In genomic region chr4:21686934-21687333, GRCm38 (mm10) we compare ENCODE assay signal across 21 mouse cellular contexts. TPM values are rescaled to one million over a fixed set of nuclear protein-coding genes. Genes with fewer than 3 reads are reported as not detected.
DNase-seq lines count a peak whose midpoint lies in the region; ATAC-seq and TF ChIP-seq lines count a peak whose summit lies in the region.
"Had no signal": no experiment of that assay in that cellular context is flagged by ENCODE, and none has a peak within 500 bp of the region (broad histone marks: within the 10 kb centered on the region; RNA-seq: fewer than 3 reads in every experiment).

No protein-coding gene starts in this region.

- H3K9me3 ChIP-seq in forebrain, embryonic 11.5 days (ENCODE audit: control insufficient read depth, low read length), result no peaks in the 10 kb centered on the region
- H3K9me3 ChIP-seq in forebrain, embryonic 13.5 days (replicated peaks), result no peaks in the 10 kb centered on the region; the same call in 1 of the 2 replicates
- no peaks in the 10 kb centered on the region for H3K9me3 ChIP-seq in midbrain, embryonic 10.5 days (replicated peaks)
- H3K9me3 ChIP-seq in midbrain, embryonic 15.5 days, result no peaks in the 10 kb centered on the region
- H3K9me3 ChIP-seq: heart, embryonic 13.5 days; hindbrain, embryonic 13.5 days; limb, embryonic 12.5 days had no signal

- H3K9ac ChIP-seq in forebrain, embryonic 11.5 days (ENCODE audit: low read length), result no peak overlapping the region
- H3K9ac ChIP-seq in forebrain, embryonic 13.5 days, result no peak overlapping the region
- no peak overlapping the region for H3K9ac ChIP-seq in midbrain, embryonic 15.5 days
- H3K9ac ChIP-seq: heart, embryonic 13.5 days; hindbrain, embryonic 13.5 days; limb, embryonic 12.5 days; liver, postnatal 0 days had no signal

- H3K36me3 ChIP-seq in forebrain, embryonic 11.5 days (ENCODE audit: control insufficient read depth, insufficient read depth, low read length), result no peaks in the 10 kb centered on the region
- H3K36me3 ChIP-seq in forebrain, embryonic 13.5 days (ENCODE audit: poor library complexity, severe bottlenecking), result no peaks in the 10 kb centered on the region
- no peaks in the 10 kb centered on the region for H3K36me3 ChIP-seq in midbrain, embryonic 10.5 days
- no peaks in the 10 kb centered on the region for H3K36me3 ChIP-seq in midbrain, embryonic 15.5 days (replicated peaks)
- H3K36me3 ChIP-seq: heart, embryonic 13.5 days; hindbrain, embryonic 13.5 days; limb, embryonic 12.5 days had no signal

- intact Hi-C loops in gastrocnemius, adult 2 months (cut with DNase I), result no loop called here

- peaks cover 88% of the 10 kb centered on the region for H3K27me3 ChIP-seq in forebrain, embryonic 11.5 days (ENCODE audit: control insufficient read depth, insufficient read depth, low read length)
- H3K27me3 ChIP-seq in forebrain, embryonic 13.5 days, result peaks cover 86% of the 10 kb centered on the region
- H3K27me3 ChIP-seq in midbrain, embryonic 10.5 days (ENCODE audit: low read depth, poor library complexity, severe bottlenecking), result peaks cover 100% of the 10 kb centered on the region
- peaks cover 80% of the 10 kb centered on the region for H3K27me3 ChIP-seq in midbrain, embryonic 15.5 days (replicated peaks)

- 2% methylated on average over 5 of the region's 5 CpGs for WGBS in forebrain, embryonic 11.5 days
- 0% methylated on average over 5 of the region's 5 CpGs for WGBS in forebrain, embryonic 13.5 days
- WGBS in midbrain, embryonic 10.5 days, result 2% methylated on average over 5 of the region's 5 CpGs
- 1% methylated on average over 5 of the region's 5 CpGs for WGBS in midbrain, embryonic 15.5 days

- H3K4me3 ChIP-seq in forebrain, embryonic 11.5 days (ENCODE audit: low read depth, low read length), result no peak overlapping the region
- H3K4me3 ChIP-seq in forebrain, embryonic 13.5 days, result no peak overlapping the region
- H3K4me3 ChIP-seq in midbrain, embryonic 10.5 days, result no peak overlapping the region
- H3K4me3 ChIP-seq in midbrain, embryonic 15.5 days, result no peak overlapping the region
- no peak overlapping the region for H3K4me3 ChIP-seq in gastrocnemius, adult 2 months
- H3K4me3 ChIP-seq: heart, embryonic 13.5 days; hindbrain, embryonic 13.5 days; limb, embryonic 12.5 days had no signal

- H3K27ac ChIP-seq in forebrain, embryonic 11.5 days (ENCODE audit: low read depth, low read length), result no peak overlapping the region
- H3K27ac ChIP-seq in forebrain, embryonic 13.5 days, result no peak overlapping the region
- H3K27ac ChIP-seq in midbrain, embryonic 10.5 days (replicated peaks), result no peak overlapping the region
- H3K27ac ChIP-seq in midbrain, embryonic 15.5 days, result no peak overlapping the region
- H3K27ac ChIP-seq in gastrocnemius, adult 2 months, result no peak overlapping the region
- H3K27ac ChIP-seq: heart, embryonic 13.5 days; hindbrain, embryonic 13.5 days; limb, embryonic 12.5 days had no signal

- no peak for TF ChIP-seq CTCF in gastrocnemius, adult 2 months (IDR thresholded peaks at IDR 0.05)

- no peak overlapping the region for H3K4me2 ChIP-seq in forebrain, embryonic 11.5 days (ENCODE audit: low read depth, low read length, severe bottlenecking)
- no peak overlapping the region for H3K4me2 ChIP-seq in forebrain, embryonic 13.5 days
- H3K4me2 ChIP-seq in midbrain, embryonic 15.5 days, result no peak overlapping the region
- H3K4me2 ChIP-seq: heart, embryonic 13.5 days; limb, embryonic 12.5 days had no signal

- peaks cover 21% of the 10 kb centered on the region for H3K4me1 ChIP-seq in forebrain, embryonic 11.5 days (replicated peaks; ENCODE audit: control insufficient read depth, insufficient read depth, low read length)
- H3K4me1 ChIP-seq in forebrain, embryonic 13.5 days, result peaks cover 46% of the 10 kb centered on the region
- H3K4me1 ChIP-seq in midbrain, embryonic 10.5 days, result peaks cover 51% of the 10 kb centered on the region
- peaks cover 14% of the 10 kb centered on the region for H3K4me1 ChIP-seq in midbrain, embryonic 15.5 days

- peak; percentile 56 for DNase-seq in forebrain, embryonic 11.5 days (ENCODE audit: low spot score)
- peak; percentile 54 for DNase-seq in midbrain, embryonic 10.5 days (ENCODE audit: low spot score)
- DNase-seq in embryo, embryonic 9.5 days (ENCODE audit: extremely low spot score), result peak; percentile 51
- peak; percentile 64 for DNase-seq in retina, postnatal 1 day
- no peak for DNase-seq in gastrocnemius, adult 2 months
- DNase-seq in frontal cortex, postnatal 14 days (ENCODE audit: low spot score in 2 of 2), result no peak
- DNase-seq: adrenal gland, adult 2 months; gastrocnemius, postnatal 25 days; liver, postnatal 0 days; lung, postnatal 36 days; right cerebral cortex, postnatal 14 days; thymus, adult 18-20 months had no signal

- no peak for ATAC-seq in forebrain, embryonic 11.5 days (replicated peaks; ENCODE audit: low FRiP score)
- no peak for ATAC-seq in forebrain, embryonic 13.5 days
- ATAC-seq in midbrain, embryonic 15.5 days (replicated peaks), result no peak
- ATAC-seq: forebrain, embryonic 16.5 days; liver, postnatal 0 days had no signal

RNA-seq across cellular contexts. Expression of gene Prdm13, which starts 1.2 kb away (rescaled TPM):
- 0.24 and 0.44 TPM in 2 replicates for polyA plus RNA-seq in forebrain, embryonic 11.5 days (2014; fragmentation: Nextera tagmentation; extraction: Ambion mirVana)
- polyA plus RNA-seq in forebrain, embryonic 13.5 days (2015; fragmentation: Nextera tagmentation; extraction: Ambion mirVana), result 0.38 and 0.46 TPM in 2 replicates
- polyA plus RNA-seq in midbrain, embryonic 10.5 days (2016; fragmentation: Nextera tagmentation; extraction: Ambion mirVana), result 0.06 and 0.15 TPM in 2 replicates
- polyA plus RNA-seq in midbrain, embryonic 15.5 days (2015; fragmentation: Nextera tagmentation; extraction: Ambion mirVana), result 0.09 and 0.38 TPM in 2 replicates
- total RNA-seq in gastrocnemius, adult 2 months (2021), result not detected
- total RNA-seq: adrenal gland, adult 2 months; gastrocnemius, postnatal 25 days; layer of hippocampus, postnatal 14 days; monocyte, adult 5-6 weeks had no signal
- polyA plus RNA-seq: forebrain, embryonic 16.5 days; heart, embryonic 13.5 days; kidney, embryonic 16.5 days; limb, embryonic 12.5 days; liver, postnatal 0 days had no signal

RNA-seq across cellular contexts. Expression of gene Ccnc, which starts 40.6 kb away (rescaled TPM):
- 70.2 and 73.3 TPM in 2 replicates for polyA plus RNA-seq in forebrain, embryonic 11.5 days (2014; fragmentation: Nextera tagmentation; extraction: Ambion mirVana)
- 68.8 and 72.1 TPM in 2 replicates for polyA plus RNA-seq in forebrain, embryonic 13.5 days (2015; fragmentation: Nextera tagmentation; extraction: Ambion mirVana)
- 67.5 and 67.9 TPM in 2 replicates for polyA plus RNA-seq in midbrain, embryonic 10.5 days (2016; fragmentation: Nextera tagmentation; extraction: Ambion mirVana)
- 60.5 and 63.4 TPM in 2 replicates for polyA plus RNA-seq in midbrain, embryonic 15.5 days (2015; fragmentation: Nextera tagmentation; extraction: Ambion mirVana)
- 10 to 100 TPM; 10.1 to 11.8 TPM for total RNA-seq in gastrocnemius, adult 2 months (2021)

Comparison
In these comparisons a context has a peak if more than half of its experiments do, and no peak if none do; other contexts are left out.
1. DNase-seq: peak in forebrain, embryonic 11.5 days (single experiment), midbrain, embryonic 10.5 days (single experiment), embryo, embryonic 9.5 days (single experiment) and retina, postnatal 1 day (single experiment); none in gastrocnemius, adult 2 months (single experiment) and frontal cortex, postnatal 14 days (0 of 2).